ENCODE assay signal across 23 mouse cellular contexts in the genomic region with DNA sequence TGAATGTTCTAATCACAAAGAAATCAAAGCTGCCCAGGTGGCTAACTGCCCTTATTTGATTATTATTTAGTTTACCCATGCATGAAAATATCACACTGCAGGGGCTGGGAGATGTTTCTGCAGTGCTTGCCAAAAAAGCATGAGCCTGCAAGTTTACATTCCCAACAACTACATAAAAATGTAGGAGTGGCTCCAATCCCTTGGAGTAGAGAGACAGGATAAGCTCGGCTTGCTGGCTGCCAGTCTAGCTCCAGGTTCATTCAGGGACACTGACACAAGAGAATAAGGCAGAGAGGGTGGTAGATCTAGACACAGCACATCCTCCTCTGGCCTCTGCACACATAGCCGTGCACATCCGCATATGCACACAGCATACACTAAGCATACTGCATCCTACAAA. TPM values are rescaled to one million over a fixed set of nuclear protein-coding genes. Genes with fewer than 3 reads are reported as not detected.
DNase-seq lines count a peak whose midpoint lies in the region; ATAC-seq and TF ChIP-seq lines count a peak whose summit lies in the region.
"Had no signal": no experiment of that assay in that cellular context is flagged by ENCODE, and none has a peak within 500 bp of the region (broad histone marks: within the 10 kb centered on the region; RNA-seq: fewer than 3 reads in every experiment).

No protein-coding gene starts in this region.

- no peaks in the 10 kb centered on the region for H3K36me3 ChIP-seq in heart, embryonic 11.5 days (ENCODE audit: control insufficient read depth, insufficient read depth, low read length)
- H3K36me3 ChIP-seq in lung, postnatal 0 days (ENCODE audit: insufficient read depth, low read length), result no peaks in the 10 kb centered on the region
- H3K36me3 ChIP-seq: embryonic facial prominence, embryonic 12.5 days; heart, embryonic 10.5 days; hindbrain, embryonic 15.5 days; intestine, embryonic 15.5 days; limb, embryonic 15.5 days; liver, embryonic 15.5 days; neural tube, embryonic 15.5 days had no signal

- no peak overlapping the region for H3K27ac ChIP-seq in heart, embryonic 11.5 days (ENCODE audit: low read depth, low read length)
- no peak overlapping the region for H3K27ac ChIP-seq in lung, postnatal 0 days (ENCODE audit: low read length)
- H3K27ac ChIP-seq: embryonic facial prominence, embryonic 12.5 days; heart, embryonic 10.5 days; hindbrain, embryonic 15.5 days; intestine, embryonic 15.5 days; limb, embryonic 15.5 days; liver, embryonic 15.5 days; neural tube, embryonic 15.5 days had no signal

- WGBS in heart, embryonic 11.5 days (ENCODE audit: insufficient replicate concordance), result 62% methylated on average over 3 of the region's 3 CpGs
- WGBS in lung, postnatal 0 days, result 60% methylated on average over 3 of the region's 3 CpGs

- 0 out of 2 replicates have a peak, but pooled peaks cover 5% of the 10 kb centered on the region for H3K4me1 ChIP-seq in heart, embryonic 11.5 days (ENCODE audit: control insufficient read depth, insufficient read depth, low read length)
- no peaks in the 10 kb centered on the region for H3K4me1 ChIP-seq in lung, postnatal 0 days (ENCODE audit: insufficient read depth, low read depth, low read length)
- H3K4me1 ChIP-seq: embryonic facial prominence, embryonic 12.5 days; intestine, embryonic 15.5 days; liver, embryonic 15.5 days had no signal

- no peak for TF ChIP-seq EP300 in lung, postnatal 0 days (IDR thresholded peaks at IDR 0.05)

- POLR2A ChIA-PET in Patski (lab: Charles Lee), result interaction anchor here (0.7 kb wide), 1 partner anchor 1523 kb away, joined by 3 read pairs; the partner anchor contains the start of genes Emc10 and Fam71e1

- no peak for TF ChIP-seq CTCF in lung, postnatal 0 days (IDR thresholded peaks at IDR 0.05)
- TF ChIP-seq CTCF in Patski (IDR thresholded peaks at IDR 0.05), result no peak
- TF ChIP-seq CTCF in brain, embryonic 14.5 days (IDR thresholded peaks at IDR 0.05; ENCODE audit: borderline replicate concordance, extremely low read depth, insufficient read depth, insufficient read length), result no peak

- no peak for ATAC-seq in heart, embryonic 11.5 days (replicated peaks; ENCODE audit: insufficient number of reproducible peaks, low FRiP score, low TSS enrichment)
- no peak for ATAC-seq in lung, postnatal 0 days
- ATAC-seq in Patski, result peak; percentile 20
- ATAC-seq: intestine, embryonic 15.5 days; midbrain, embryonic 16.5 days had no signal

- no peak overlapping the region for H3K9ac ChIP-seq in heart, embryonic 11.5 days (ENCODE audit: low read depth, low read length)
- no peak overlapping the region for H3K9ac ChIP-seq in lung, postnatal 0 days (replicated peaks; ENCODE audit: low read depth)
- H3K9ac ChIP-seq: embryonic facial prominence, embryonic 12.5 days; hindbrain, embryonic 15.5 days; intestine, embryonic 15.5 days; limb, embryonic 15.5 days; liver, embryonic 15.5 days; neural tube, embryonic 15.5 days had no signal

- TF ChIP-seq POLR2A in brain, embryonic 14.5 days (IDR thresholded peaks at IDR 0.05; ENCODE audit: borderline replicate concordance, extremely low read depth, insufficient read depth, insufficient read length, poor library complexity, severe bottlenecking), result no peak

- peak; percentile 23 to 31 for DNase-seq in heart, postnatal 10 days
- peak; percentile 33 for DNase-seq in lung, postnatal 0 days (ENCODE audit: low spot score)
- no peak for DNase-seq in lung, postnatal 36 days
- DNase-seq in Patski (ENCODE audit: low read depth, low spot score), result no peak
- peak; percentile 20 for DNase-seq in brain, embryonic 14.5 days (ENCODE audit: low read depth)
- no peak for DNase-seq in gastrocnemius, postnatal 4 days (ENCODE audit: low spot score in 2 of 2)
- DNase-seq: adrenal gland, adult 8-10 months; cerebellum, adult 9-11 months; gastrocnemius, postnatal 36 days; kidney, adult 9 months; kidney, postnatal 36 days; layer of hippocampus, adult 9-11 months had no signal

- no peak overlapping the region for H3K4me2 ChIP-seq in heart, embryonic 11.5 days
- no peak overlapping the region for H3K4me2 ChIP-seq in lung, postnatal 0 days (replicated peaks; ENCODE audit: low read depth, low read length)
- H3K4me2 ChIP-seq: embryonic facial prominence, embryonic 12.5 days; hindbrain, embryonic 15.5 days; intestine, embryonic 15.5 days; limb, embryonic 15.5 days; liver, embryonic 15.5 days; neural tube, embryonic 15.5 days had no signal

- H3K4me3 ChIP-seq in heart, embryonic 11.5 days (ENCODE audit: low read depth, low read length), result no peak overlapping the region
- H3K4me3 ChIP-seq in lung, postnatal 0 days (ENCODE audit: low read depth, low read length), result no peak overlapping the region
- H3K4me3 ChIP-seq: embryonic facial prominence, embryonic 12.5 days; heart, embryonic 10.5 days; hindbrain, embryonic 15.5 days; intestine, embryonic 15.5 days; limb, embryonic 15.5 days; liver, embryonic 15.5 days; neural tube, embryonic 15.5 days had no signal

- CTCF ChIA-PET in Patski (lab: Charles Lee), result no interaction called here

- no peaks in the 10 kb centered on the region for H3K9me3 ChIP-seq in heart, embryonic 11.5 days (replicated peaks; ENCODE audit: control insufficient read depth, low read length)
- H3K9me3 ChIP-seq in lung, postnatal 0 days (ENCODE audit: low read length), result no peaks in the 10 kb centered on the region
- H3K9me3 ChIP-seq: embryonic facial prominence, embryonic 12.5 days; heart, embryonic 10.5 days; hindbrain, embryonic 15.5 days; intestine, embryonic 15.5 days; limb, embryonic 15.5 days; liver, embryonic 15.5 days; neural tube, embryonic 15.5 days had no signal

- intact Hi-C loops in heart, postnatal 10 days (cut with DNase I), result no loop called here

- in situ Hi-C loops in Patski (cut with MboI; ENCODE audit: low pct_unique_long_range_greater_than_20kb), result loop anchor here (25.0 kb wide), 1 partner anchor 157 kb away; the partner anchor contains the start of gene Kdelr1

- H3K27me3 ChIP-seq in heart, embryonic 11.5 days (ENCODE audit: control insufficient read depth, insufficient read depth, low read length), result no peaks in the 10 kb centered on the region
- H3K27me3 ChIP-seq in lung, postnatal 0 days (replicated peaks; ENCODE audit: insufficient read depth, low read length), result no peaks in the 10 kb centered on the region
- no peaks in the 10 kb centered on the region for H3K27me3 ChIP-seq in Patski
- H3K27me3 ChIP-seq: embryonic facial prominence, embryonic 12.5 days; hindbrain, embryonic 15.5 days; intestine, embryonic 15.5 days; limb, embryonic 15.5 days; liver, embryonic 15.5 days; neural tube, embryonic 15.5 days had no signal

RNA-seq across cellular contexts. Expression of gene Abcc6, which starts 10.5 kb away (rescaled TPM):
- total RNA-seq in heart, postnatal 10 days (2021), result not detected
- polyA plus RNA-seq in heart, embryonic 11.5 days (2014; fragmentation: Nextera tagmentation; extraction: Ambion mirVana), result 0.04 TPM in 2 replicates
- 0.26 and 0.37 TPM in 2 replicates for polyA plus RNA-seq in lung, postnatal 0 days (2015; fragmentation: Nextera tagmentation; extraction: Ambion mirVana)
- polyA plus RNA-seq in Patski (2021), result 0.05 TPM
- polyA plus RNA-seq in brain, embryonic 14.5 days (2012; rRNA removed), result 1.2 and 1.4 TPM in 2 replicates
- total RNA-seq in gastrocnemius, postnatal 4 days (2021), result under 1 TPM; 0.29 to 0.83 TPM
- total RNA-seq: gastrocnemius, postnatal 36 days; heart, postnatal 25 days; megakaryocyte-erythroid progenitor cell, adult 5-6 weeks had no signal

RNA-seq across cellular contexts. Expression of gene Nomo1, which starts 13.9 kb away (rescaled TPM):
- total RNA-seq in heart, postnatal 10 days (2021), result 10 to 100 TPM; 67.2 to 68.2 TPM
- polyA plus RNA-seq in heart, embryonic 11.5 days (2014; fragmentation: Nextera tagmentation; extraction: Ambion mirVana), result 19.2 and 20.8 TPM in 2 replicates
- polyA plus RNA-seq in lung, postnatal 0 days (2015; fragmentation: Nextera tagmentation; extraction: Ambion mirVana), result 17.8 and 18.5 TPM in 2 replicates
- polyA plus RNA-seq in Patski (2021), result 100 TPM
- 38.5 and 52.6 TPM in 2 replicates for polyA plus RNA-seq in brain, embryonic 14.5 days (2012; rRNA removed)
- 10 to 100 TPM; 44.1 to 47.6 TPM for total RNA-seq in gastrocnemius, postnatal 4 days (2021)

Comparison
In these comparisons a context has a peak if more than half of its experiments do, and no peak if none do; other contexts are left out.
1. DNase-seq: peak in heart, postnatal 10 days (2 of 2), lung, postnatal 0 days (single experiment) and brain, embryonic 14.5 days (single experiment); none in lung, postnatal 36 days (single experiment), Patski (single experiment) and gastrocnemius, postnatal 4 days (0 of 2).